Mouse (Mus musculus) ES-Bruce4 (cell line): ENCODE measurements at regions not wholly inside any gene's neighbourhood (a gene's known extent, or its start where the extent isn't known, plus 50 kb on each side); places are given as distances from the start of the nearest gene placed in this dataset.

Experiments used
- EP300 ChIP-seq: IDR thresholded peaks from 2 replicates; pipeline ENCODE4 v1.6.1; 2011; ENCODE audit warnings: low read depth, low read length; ENCODE audit not compliant: insufficient read depth
- POLR2A ChIP-seq: IDR thresholded peaks from one replicate; pipeline ENCODE4 v1.8.1; 2011; ENCODE audit warnings: low read length; ENCODE audit not compliant: insufficient read depth

GRCm38 (mm10) chr16:87103599-87103998, 250.4 kb upstream of the N6amt1 start:
- TF ChIP-seq POLR2A (no peak), EP300 (no peak)
